Mouse (Mus musculus): ENCODE data around the gene Tmem219.

- TF ChIP-seq POLR2A (IDR thresholded peaks at IDR 0.05; ENCODE audit: borderline replicate concordance, low read depth, low read length) (no peak), CTCF (IDR thresholded peaks at IDR 0.05; ENCODE audit: low read depth, low read length) (no peak)
Observed at GRCm38 (mm10) chr7:126961965-126962364, 39.2 kb upstream of the Tmem219 start.
